Mouse (Mus musculus) right cerebral cortex, postnatal 4 days (tissue): ENCODE measurements at regions not wholly inside any gene's neighbourhood (a gene's known extent, or its start where the extent isn't known, plus 50 kb on each side); places are given as distances from the start of the nearest gene placed in this dataset.

Source experiments
- DNase-seq: peaks from one replicate; pipeline ENCODE4 v3.0.0-alpha.2; 2022

- DNase-seq: no peak
Observed at GRCm38 (mm10) chr17:47221068-47221796, 147.5 kb upstream of the Mrps10 start.

DNA sequence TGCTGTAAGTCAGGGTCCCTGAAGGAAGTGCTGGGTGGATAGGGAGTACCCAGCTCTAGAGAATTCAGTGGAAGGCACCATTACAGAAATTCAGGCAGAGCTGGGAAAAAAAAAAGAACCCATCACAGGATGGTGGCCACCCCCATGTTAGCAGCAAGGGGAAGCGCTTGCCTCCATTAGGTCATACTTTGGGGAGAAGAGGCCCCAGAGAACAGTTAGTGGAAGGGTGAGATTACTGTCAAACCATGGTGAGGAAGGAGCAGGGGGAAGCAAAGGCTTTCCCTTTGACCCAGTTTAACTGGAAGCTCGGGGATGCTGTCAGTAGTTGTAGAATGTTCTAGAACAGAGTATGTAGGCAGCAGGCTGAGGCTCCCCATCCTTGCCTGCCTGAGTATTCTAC is 148.8 kb upstream of the Mrps10 start:
- no peak for DNase-seq

- DNase-seq: no peak
Observed at GRCm38 (mm10) chr17:47216490-47216889, 152.2 kb upstream of the Mrps10 start.

GRCm38 (mm10) chr17:47215841-47216240 is 152.8 kb upstream of the Mrps10 start:
- DNase-seq: no peak

DNA sequence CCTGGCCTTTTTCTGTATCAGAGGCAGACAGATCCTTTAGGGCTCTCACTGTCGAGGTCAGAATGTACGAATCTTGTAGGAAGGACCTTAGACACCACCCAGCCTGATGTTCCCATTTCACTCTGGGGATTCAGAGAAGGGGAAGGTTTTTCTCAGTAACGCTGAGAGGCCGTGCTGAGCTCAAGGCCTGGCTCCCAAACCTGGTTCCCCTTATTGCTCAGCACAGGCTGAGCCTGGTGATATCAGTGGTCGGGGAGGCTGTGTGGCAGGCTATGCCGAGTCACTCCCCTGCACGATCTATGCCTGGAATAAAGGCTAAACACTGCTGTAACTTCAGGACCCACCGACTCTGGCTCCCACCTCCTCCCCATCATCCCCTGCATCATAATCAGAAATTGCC is 154.6 kb upstream of the Mrps10 start:
- no peak for DNase-seq

DNA sequence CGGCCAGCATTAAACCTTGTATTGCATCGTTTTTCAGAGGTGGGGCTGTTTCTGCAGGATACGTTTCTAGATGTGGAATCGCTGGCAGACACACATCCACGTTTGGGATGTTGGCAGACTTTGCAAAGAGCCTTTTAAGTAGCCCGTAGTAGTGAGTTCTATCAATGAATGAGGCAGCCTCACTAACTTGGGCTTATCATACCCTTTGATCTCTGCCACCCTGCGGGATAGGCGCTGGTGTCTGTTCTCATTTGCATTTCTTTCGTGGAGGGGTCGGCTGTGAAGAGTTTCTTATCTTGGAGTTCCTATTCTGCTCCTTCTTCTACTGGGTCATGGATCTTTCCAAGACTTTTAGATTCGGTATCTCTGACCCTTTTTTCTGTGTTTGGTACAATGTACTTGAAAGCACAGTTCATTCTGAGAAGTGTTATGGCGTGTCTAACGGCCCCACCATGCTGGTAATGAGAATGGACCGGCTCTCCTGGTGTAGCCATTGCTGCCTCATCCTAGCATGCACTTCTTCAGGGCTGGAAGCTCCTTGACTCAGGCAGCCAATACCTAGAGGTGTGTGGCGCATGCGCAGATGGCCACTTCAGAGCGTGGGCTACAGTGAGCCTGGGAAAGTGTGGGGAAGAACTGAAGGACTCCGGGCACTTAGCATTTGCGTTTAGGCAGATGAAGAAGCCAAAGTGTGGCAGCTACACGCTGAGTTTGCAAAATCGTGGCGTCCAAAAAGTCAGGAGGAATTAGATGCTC is 158.1 kb upstream of the Mrps10 start:
- no peak for DNase-seq

DNA sequence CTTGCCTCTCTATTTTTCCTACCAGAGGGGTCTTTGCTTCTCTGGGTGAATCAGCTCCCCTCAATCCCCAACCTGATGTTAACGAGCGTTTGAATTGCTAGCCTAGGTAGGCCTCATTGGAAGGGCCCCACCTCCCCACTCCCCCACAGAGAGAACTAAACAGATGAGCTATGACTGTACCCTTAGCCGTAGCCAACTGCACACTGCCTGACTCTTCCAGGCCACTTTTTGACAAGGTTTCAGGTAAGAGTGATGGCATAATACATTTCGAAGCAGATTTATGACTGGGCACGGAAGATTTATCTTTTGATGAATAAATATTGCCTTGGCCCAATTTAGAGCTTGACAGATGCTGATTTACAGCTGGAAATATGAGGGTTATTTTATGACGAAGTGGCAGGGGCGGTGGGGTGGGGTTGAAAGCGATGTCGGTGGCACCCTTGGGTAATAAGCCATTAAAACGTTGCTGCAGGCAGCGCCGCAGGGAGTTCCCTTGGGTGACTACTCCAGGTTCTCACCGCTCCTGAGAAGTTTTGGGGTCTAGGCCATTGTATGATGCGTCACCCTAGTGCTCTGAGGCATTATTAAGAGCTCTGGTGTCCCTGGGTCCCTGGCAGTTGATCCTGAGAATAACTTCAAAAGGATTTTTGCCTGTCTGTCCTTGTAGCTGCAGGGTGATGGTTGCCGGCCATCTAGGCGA is 159.7 kb upstream of the Mrps10 start:
- no peak for DNase-seq

DNA sequence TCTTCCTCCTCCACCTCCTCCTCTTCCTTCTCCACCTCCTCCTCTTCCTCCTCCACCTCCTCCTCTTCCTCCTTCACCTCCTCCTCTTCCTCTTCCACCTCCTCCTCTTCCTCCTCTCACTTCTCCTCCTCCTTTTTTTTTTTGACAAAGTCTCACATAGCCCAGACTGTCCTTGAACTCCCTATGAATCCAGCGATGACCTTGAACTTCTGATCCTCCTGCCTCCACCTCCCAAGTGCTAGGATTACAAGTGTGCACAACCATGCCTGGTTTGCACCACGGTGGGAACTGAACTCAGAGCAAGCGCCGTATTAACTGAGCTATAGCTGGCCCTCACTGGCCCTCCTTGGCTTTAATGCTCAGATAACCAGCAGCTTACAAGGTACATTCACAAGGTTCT is 161.2 kb upstream of the Mrps10 start:
- no peak for DNase-seq

GRCm38 (mm10) chr17:47204470-47205162 is 164.1 kb upstream of the Mrps10 start:
- DNase-seq: no peak

DNA sequence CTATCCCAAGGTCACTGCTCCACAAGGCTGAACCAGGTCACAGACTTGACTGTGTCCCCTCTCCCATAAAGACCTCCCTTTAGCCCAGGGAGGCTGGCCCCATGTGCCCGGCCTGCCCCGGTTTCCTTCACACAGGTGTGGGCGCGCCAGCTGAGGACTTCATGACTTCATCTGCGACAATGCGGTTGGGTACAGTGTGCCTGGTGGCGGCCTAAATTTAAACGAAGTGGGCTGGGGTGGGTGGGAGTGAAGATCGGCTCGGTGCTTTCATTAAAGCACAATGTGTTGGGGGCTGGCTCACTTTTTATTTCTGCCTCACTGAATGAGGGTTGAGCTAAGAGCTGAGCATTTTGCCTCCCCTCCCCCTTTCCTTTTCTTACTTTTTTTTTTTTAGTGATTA is 169.5 kb upstream of the Mrps10 start:
- no peak for DNase-seq

- DNase-seq: no peak
Observed at GRCm38 (mm10) chr17:47197957-47198356, 170.7 kb upstream of the Mrps10 start.

DNA sequence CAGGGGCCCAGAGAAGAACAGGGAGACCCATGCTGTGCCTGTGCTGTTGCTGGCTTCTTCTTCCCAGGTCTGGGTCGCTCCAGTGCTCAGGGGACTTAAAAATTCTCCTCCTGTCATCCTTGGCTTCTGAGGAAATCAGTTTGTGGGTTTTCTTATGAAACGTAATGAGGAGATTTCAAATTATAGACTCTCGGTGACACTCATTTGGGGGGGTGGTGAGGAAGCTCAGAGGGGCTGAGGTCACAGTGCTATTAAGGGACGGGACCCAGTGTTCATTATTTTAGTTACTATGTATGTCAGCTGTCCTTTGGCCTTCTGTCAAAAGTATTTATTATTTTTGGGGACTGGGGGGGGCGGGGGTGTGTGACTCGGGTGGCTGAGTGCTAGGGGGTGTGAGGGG is 171.7 kb upstream of the Mrps10 start:
- no peak for DNase-seq

GRCm38 (mm10) chr17:47195981-47196380 is 172.7 kb upstream of the Mrps10 start:
- no peak for DNase-seq

- DNase-seq: no peak
Observed at GRCm38 (mm10) chr17:47194463-47195012, 174.1 kb upstream of the Mrps10 start.

DNA sequence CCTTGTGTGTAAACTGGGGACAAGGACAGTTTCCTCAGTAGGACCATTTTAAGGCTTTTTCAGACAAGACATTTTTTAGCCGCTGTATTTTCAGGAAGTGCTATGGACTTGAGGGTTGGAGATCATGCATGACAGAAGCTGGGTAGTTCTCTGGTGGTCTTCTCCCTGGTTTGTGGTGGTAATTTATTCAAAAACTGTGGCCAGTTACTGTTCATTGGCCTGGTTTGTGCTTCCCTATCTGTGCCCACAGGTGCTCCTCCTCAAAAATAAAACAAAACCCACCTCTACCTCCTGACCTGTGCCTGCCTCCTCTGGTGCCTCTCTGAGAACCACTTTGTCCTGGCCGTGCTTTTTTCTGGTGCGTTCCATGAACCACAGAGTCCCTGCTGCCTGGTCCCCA is 177.3 kb upstream of the Mrps10 start:
- no peak for DNase-seq

- no peak for DNase-seq
Observed at GRCm38 (mm10) chr17:47189770-47190169, 178.9 kb upstream of the Mrps10 start.

DNA sequence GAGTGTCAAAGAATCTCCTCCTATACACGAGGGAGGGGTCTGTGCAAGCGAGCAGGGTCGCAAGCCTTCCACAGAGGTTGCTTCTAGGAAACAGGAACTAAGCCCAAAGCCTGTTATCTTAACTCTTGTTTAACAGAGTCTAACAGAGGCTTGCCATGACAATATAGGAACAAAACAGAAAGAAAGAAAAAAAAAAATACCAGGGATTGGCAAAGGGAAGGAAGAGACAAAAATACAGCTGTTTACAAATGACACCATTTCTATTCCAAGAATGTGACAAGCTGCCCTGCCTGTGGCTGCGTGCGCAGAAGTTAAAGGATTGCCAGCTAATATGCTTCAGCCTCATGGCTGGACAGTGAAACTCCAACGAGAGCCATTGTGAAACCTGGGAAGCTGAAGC is 173.8 kb upstream of the Ubr2 start:
- DNase-seq: no peak

GRCm38 (mm10) chr17:47182118-47182517 is 171.8 kb upstream of the Ubr2 start:
- DNase-seq: no peak

DNA sequence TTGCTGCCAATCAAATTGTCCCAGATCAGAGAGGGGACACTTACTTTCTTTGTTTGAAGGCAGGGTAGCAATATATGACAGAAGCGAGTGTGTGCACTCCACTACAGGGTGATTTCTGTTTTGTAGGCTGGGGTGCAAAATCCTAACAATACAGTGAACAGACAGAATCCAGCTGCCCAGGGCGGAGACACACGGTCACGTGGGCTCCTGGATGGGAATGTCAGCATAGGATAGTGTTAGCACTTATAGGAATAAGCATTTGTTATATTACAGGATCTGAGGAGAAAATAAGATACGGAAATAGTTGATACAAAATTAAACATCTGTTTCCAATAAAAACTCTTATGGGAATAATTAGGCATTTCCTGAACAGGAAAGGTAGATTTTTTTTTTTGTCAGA is 169.1 kb upstream of the Ubr2 start:
- no peak for DNase-seq

DNA sequence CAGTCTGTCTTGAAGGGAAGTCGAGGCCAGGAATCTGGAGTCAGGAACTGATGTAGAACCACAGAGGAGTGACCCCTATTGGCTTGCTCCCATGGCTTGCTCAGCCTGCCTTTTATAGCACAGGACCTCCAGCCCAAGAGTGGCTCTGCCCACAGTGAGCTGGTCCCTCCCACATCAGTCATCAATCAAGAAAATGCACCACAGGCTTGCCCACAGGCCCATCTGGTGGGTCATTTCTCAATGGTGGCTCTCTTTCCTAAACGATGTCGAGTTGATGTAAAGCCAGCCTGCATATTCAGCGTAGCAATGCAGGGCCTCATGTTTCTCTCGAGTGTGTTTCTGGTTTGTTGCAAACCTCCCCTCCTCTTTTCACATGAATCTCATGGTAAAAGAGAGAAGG is 168.3 kb upstream of the Ubr2 start:
- no peak for DNase-seq

DNA sequence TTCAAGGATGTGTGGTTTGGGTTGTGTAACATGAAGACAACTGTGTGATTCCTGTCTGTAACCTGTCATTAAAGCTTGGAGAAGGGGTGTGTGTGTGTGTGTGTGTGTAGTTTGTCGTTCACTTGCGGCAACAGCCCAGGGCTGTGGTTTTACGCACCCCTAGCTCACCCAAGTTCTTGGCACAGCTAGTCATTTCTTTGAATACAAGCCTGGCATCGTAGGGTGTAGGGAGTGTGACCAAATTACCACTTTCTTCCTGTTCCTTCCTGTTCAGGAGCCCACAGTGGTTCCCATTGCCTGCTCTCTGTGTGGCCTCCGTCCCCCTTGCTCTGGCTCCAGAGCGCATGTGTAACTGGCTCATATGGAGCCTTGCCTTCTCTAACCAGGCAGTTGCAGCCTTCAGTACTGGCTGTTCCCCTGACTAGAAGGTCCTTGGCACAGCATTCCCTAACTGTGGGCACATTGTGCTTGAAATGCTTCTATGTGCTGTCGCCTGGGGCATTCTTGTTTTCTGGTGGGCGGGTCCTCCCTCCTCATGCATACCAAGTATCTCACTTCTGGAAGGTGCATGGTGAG is 167.4 kb upstream of the Ubr2 start:
- DNase-seq: no peak

DNA sequence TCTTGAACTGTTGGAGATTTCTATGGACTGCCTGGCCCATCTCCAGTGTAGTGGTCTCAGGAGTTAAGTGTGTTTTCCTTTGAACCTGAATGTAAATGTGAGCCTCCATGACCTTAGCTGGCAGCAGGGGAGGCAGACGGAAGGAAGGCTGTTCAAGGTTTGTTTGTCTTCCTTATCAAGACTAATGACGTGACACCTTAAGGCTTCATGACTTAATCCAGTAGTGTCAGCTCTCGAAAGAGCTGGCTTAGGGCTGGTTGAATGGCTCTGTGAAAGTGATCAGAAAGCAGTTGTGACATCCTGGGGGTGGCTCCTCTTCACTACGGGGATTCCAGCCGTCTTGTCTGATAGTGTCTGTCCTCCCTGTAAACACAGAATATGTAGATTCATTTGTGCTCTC is 166.0 kb upstream of the Ubr2 start:
- DNase-seq: no peak

GRCm38 (mm10) chr17:47174748-47175215 is 164.4 kb upstream of the Ubr2 start:
- DNase-seq: no peak
